Mouse (Mus musculus) embryonic facial prominence, embryonic 14.5 days (tissue): ENCODE results near the gene Lysmd1. TPM values are rescaled to one million over a fixed set of nuclear protein-coding genes. Genes with fewer than 3 reads are reported as not detected.

Experiments used
- ATAC-seq: fragments of 200-750 bp; cut with Nextera tagmentation; 2 replicates; pipeline ENCODE4 v1.8.0; 2017; ENCODE audit warnings: low read depth, moderate number of reproducible peaks, moderate TSS enrichment
- DNase-seq: peaks from one replicate; pipeline ENCODE4 v3.0.0-alpha.2; 2015; ENCODE audit warnings: low spot score
- H3K27ac ChIP-seq: fragments of 300-500 bp; sonication (generic); replicated peaks from 2 replicates; pipeline ENCODE4 v1.5.1; 2014; ENCODE audit warnings: low read depth, mild to moderate bottlenecking, low read length, moderate library complexity
- H3K27me3 ChIP-seq: fragments of 300-500 bp; sonication (generic); replicated peaks from 2 replicates; pipeline ENCODE4 v1.6.1; 2014; ENCODE audit warnings: low read length; ENCODE audit not compliant: control insufficient read depth, insufficient read depth
- H3K36me3 ChIP-seq: fragments of 300-500 bp; sonication (generic); 2 replicates; pipeline ENCODE4 v1.6.1; 2014; ENCODE audit warnings: low read length, mixed read lengths; ENCODE audit not compliant: control insufficient read depth, insufficient read depth
- H3K4me1 ChIP-seq: fragments of 300-500 bp; sonication (generic); 2 replicates; pipeline ENCODE4 v1.6.1; 2014; ENCODE audit warnings: antibody characterized with exemption, low read length; ENCODE audit not compliant: control insufficient read depth, insufficient read depth
- H3K4me2 ChIP-seq: fragments of 300-500 bp; sonication (generic); 2 replicates; pipeline ENCODE4 v1.6.1; 2014; ENCODE audit warnings: low read depth, mild to moderate bottlenecking, low read length, moderate library complexity, mixed read lengths
- H3K4me3 ChIP-seq: fragments of 300-500 bp; sonication (generic); 2 replicates; pipeline ENCODE4 v1.5.1; 2014; ENCODE audit warnings: low read depth, mild to moderate bottlenecking, low read length
- H3K9ac ChIP-seq: fragments of 300-500 bp; sonication (generic); 2 replicates; pipeline ENCODE4 v1.6.1; 2014; ENCODE audit warnings: low read depth, mild to moderate bottlenecking, low read length, moderate library complexity, mixed read lengths
- H3K9me3 ChIP-seq: fragments of 300-500 bp; sonication (generic); 2 replicates; pipeline ENCODE4 v1.6.1; 2016; ENCODE audit warnings: low read length; ENCODE audit not compliant: control insufficient read depth
- WGBS: fragments of 180-500 bp; shearing (Covaris S2); extraction: QIAGEN DNeasy Blood & Tissue Kit; methylation state at CpG from one replicate; pipeline ENCODE4 v1.1.7; 2014; 5-methylcytosine and 5-hydroxymethylcytosine counted together
- microRNA-seq: library from miRNA; unstranded; fragments of <30 nt; microRNA quantifications from one replicate; pipeline ENCODE4, GENCODE M21; 2016; ENCODE audit warnings: borderline number of aligned reads
- polyA plus RNA-seq: library from polyadenylated mRNA; unstranded; fragments of >200 nt; fragmentation: Nextera tagmentation; extraction: Ambion mirVana; gene quantifications from 2 replicates; pipeline ENCODE4 v1.2.1, GENCODE M21; 2014

The Lysmd1 gene
- polyA plus RNA-seq, 1 experiment from 2014 or later: 13.2 TPM

GRCm38 (mm10) chr3:95184796-95185577 lies 51.1 kb downstream of the Lysmd1 start:
- ATAC-seq: no peak
- peaks cover 70% of the 10 kb centered on the region for H3K36me3 ChIP-seq
- no peaks in the 10 kb centered on the region for H3K4me1 ChIP-seq
- H3K27ac ChIP-seq: no peak overlapping the region
- no peaks in the 10 kb centered on the region for H3K9me3 ChIP-seq
- no peaks in the 10 kb centered on the region for H3K27me3 ChIP-seq
- no peak for DNase-seq
- WGBS: 95% methylated on average over 9 of the region's 9 CpGs
- no peak overlapping the region for H3K9ac ChIP-seq
- H3K4me2 ChIP-seq: no peak overlapping the region
- no peak overlapping the region for H3K4me3 ChIP-seq

DNA sequence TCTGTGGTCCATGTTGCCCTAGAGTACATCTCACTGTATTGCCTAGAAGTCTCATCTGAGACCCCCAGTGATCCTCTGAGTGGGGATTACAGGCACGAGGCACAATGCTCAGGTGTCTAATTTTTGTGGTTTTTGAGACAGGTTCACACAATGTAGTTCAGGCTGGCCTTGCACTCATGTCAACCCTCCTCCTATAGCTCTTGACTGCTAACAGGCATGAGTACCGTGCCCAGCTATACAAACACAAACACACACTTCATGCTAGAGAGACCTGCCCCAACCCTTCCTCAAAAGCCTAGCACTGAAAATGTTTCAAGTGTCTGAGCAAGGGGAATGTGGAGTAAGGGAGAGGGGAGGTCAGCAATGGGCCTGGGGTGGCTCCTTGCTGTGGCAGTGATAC lies 52.2 kb downstream of the Lysmd1 start:
- peaks cover 77% of the 10 kb centered on the region for H3K36me3 ChIP-seq
- no peak for ATAC-seq
- no peak overlapping the region for H3K4me3 ChIP-seq

DNA sequence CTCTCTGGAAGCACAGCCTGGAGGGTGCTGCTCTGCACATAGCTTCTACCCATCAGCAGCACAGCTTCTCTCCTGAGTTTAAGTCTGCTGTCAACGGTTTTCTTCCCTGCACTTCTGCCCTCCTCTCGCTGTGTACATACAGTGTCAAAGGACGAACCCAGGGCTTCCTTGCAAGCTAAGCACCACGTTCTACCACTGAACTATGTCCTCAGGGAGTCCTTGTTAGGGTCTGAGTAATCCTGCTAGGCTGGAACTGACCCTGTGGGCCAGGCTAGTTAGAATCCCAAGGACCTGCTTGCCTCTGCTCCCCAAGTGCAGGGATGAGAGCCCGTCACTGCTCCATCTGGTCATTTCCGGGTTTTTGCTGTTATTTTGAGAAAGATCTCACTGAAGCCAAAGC lies 53.0 kb downstream of the Lysmd1 start:
- no peaks in the 10 kb centered on the region for H3K4me1 ChIP-seq
- H3K36me3 ChIP-seq: peaks cover 77% of the 10 kb centered on the region
- no peak overlapping the region for H3K4me3 ChIP-seq
- no peak overlapping the region for H3K27ac ChIP-seq
- H3K9me3 ChIP-seq: no peaks in the 10 kb centered on the region
- WGBS: 83% methylated on average over 6 of the region's 6 CpGs
- no peak overlapping the region for H3K4me2 ChIP-seq
- H3K9ac ChIP-seq: no peak overlapping the region
- DNase-seq (no peak), ATAC-seq (no peak)
- no peaks in the 10 kb centered on the region for H3K27me3 ChIP-seq

More for the DNA sequence above, 52.2 kb downstream of the Lysmd1 start:
- 86% methylated on average over 2 of the region's 2 CpGs for WGBS
- Histone ChIP-seq H3K9me3 (no peaks in the 10 kb centered on the region), H3K4me1 (no peaks in the 10 kb centered on the region), H3K27me3 (no peaks in the 10 kb centered on the region), H3K9ac (no peak overlapping the region), H3K4me2 (no peak overlapping the region), H3K27ac (no peak overlapping the region)
- no peak for DNase-seq

Small RNAs within 50 kb of the gene (microRNA-seq; reads per million reads assigned to microRNA genes)
- gene Mir8099-1: not detected

Other genes with a start within 250 kb of the Lysmd1 start
- gene Psmb4, start 247.1 kb upstream of the Lysmd1 start, polyA plus RNA-seq: 351 and 365 TPM in 2 replicates
- gene Selenbp1, start 201.0 kb upstream of the Lysmd1 start, polyA plus RNA-seq: 38.7 and 41.0 TPM in 2 replicates
- gene Rfx5, start 180.0 kb upstream of the Lysmd1 start, polyA plus RNA-seq: 10.2 and 12.5 TPM in 2 replicates
- 26.5 and 28.2 TPM in 2 replicates for gene Pi4kb, start 159.4 kb upstream of the Lysmd1 start, polyA plus RNA-seq
- gene Zfp687, start 118.6 kb upstream of the Lysmd1 start, polyA plus RNA-seq: 17.3 and 22.0 TPM in 2 replicates
- gene Psmd4, start 91.5 kb upstream of the Lysmd1 start, polyA plus RNA-seq: 234 and 252 TPM in 2 replicates
- gene Pip5k1a, start 27.2 kb upstream of the Lysmd1 start, polyA plus RNA-seq: 13.7 and 14.9 TPM in 2 replicates
- 107 and 118 TPM in 2 replicates for gene Vps72, start 23.1 kb upstream of the Lysmd1 start, polyA plus RNA-seq
- gene Tmod4, start 9.6 kb upstream of the Lysmd1 start, polyA plus RNA-seq: 6.4 and 9.7 TPM in 2 replicates
- 58.3 and 62.2 TPM in 2 replicates for gene Scnm1, start 77 bp upstream of the Lysmd1 start, polyA plus RNA-seq
- gene Tnfaip8l2, start 8.3 kb downstream of the Lysmd1 start, polyA plus RNA-seq: 5.8 and 6.4 TPM in 2 replicates
- 14.4 and 16.6 TPM in 2 replicates for gene Sema6c, start 26.4 kb downstream of the Lysmd1 start, polyA plus RNA-seq
- 7.8 and 8.0 TPM in 2 replicates for gene Gabpb2, start 83.8 kb downstream of the Lysmd1 start, polyA plus RNA-seq
- 111 and 125 TPM in 2 replicates for gene Cdc42se1, start 94.6 kb downstream of the Lysmd1 start, polyA plus RNA-seq
- gene Mllt11, start 98.1 kb downstream of the Lysmd1 start, polyA plus RNA-seq: 36.9 and 37.2 TPM in 2 replicates
- gene Gm128, start 107.5 kb downstream of the Lysmd1 start, polyA plus RNA-seq: 0.38 and 0.41 TPM in 2 replicates
- 6.1 and 6.9 TPM in 2 replicates for gene Bnipl, start 117.1 kb downstream of the Lysmd1 start, polyA plus RNA-seq
- 37.7 and 44.9 TPM in 2 replicates for gene Mindy1, start 147.3 kb downstream of the Lysmd1 start, polyA plus RNA-seq
- gene Prune1, start 148.0 kb downstream of the Lysmd1 start, polyA plus RNA-seq: 24.2 and 24.4 TPM in 2 replicates
- 2.8 TPM in 2 replicates for gene Anxa9, start 173.1 kb downstream of the Lysmd1 start, polyA plus RNA-seq
- gene Cers2, start 180.7 kb downstream of the Lysmd1 start, polyA plus RNA-seq: 133 and 134 TPM in 2 replicates
- gene Setdb1, start 223.1 kb downstream of the Lysmd1 start, polyA plus RNA-seq: 39.3 and 44.2 TPM in 2 replicates